Mouse (Mus musculus): Measurements from ENCODE around the gene Tshz3.
A peak's percentile ranks its signal among the peaks of the same experiment; 100 is the strongest.

Tshz3 gene

GRCm38 (mm10) chr7:36697856-36698588 lies at the start of gene Tshz3:
Tshz3 (plus strand) TSS chr7:36698118.
- peak; percentile 48 to 49 for DNase-seq (ENCODE audit: low spot score in 2 of 2)

GRCm38 (mm10) chr7:36655931-36656330 lies 42.0 kb upstream of the Tshz3 start:
- no peak for DNase-seq (ENCODE audit: low spot score in 2 of 2)

DNA sequence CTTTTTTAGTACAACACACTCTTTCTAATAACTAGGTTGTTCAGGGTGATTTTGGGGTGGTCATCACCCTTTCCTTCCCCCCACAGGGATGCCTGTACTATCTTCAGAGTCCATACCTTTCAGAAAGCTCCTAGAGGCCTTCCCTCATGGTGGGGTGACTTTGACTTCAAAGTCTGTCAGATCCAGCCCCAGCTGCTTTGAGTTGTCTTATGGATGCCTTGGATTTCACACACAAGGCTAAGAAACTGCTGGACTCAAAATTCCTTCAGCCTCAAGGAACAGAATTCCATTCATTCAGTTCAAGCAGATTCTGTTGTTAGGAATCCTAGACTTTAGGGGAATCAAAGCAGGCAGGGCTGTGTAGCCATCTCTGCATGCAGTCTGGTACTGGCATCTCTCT lies 41.5 kb upstream of the Tshz3 start:
- DNase-seq (ENCODE audit: low spot score in 2 of 2), result no peak

GRCm38 (mm10) chr7:36658331-36658730 lies 39.6 kb upstream of the Tshz3 start:
- DNase-seq (ENCODE audit: low spot score in 2 of 2), result no peak

- no peak for DNase-seq (ENCODE audit: low spot score in 2 of 2)
Observed at GRCm38 (mm10) chr7:36659265-36659664, 38.7 kb upstream of the Tshz3 start.

DNA sequence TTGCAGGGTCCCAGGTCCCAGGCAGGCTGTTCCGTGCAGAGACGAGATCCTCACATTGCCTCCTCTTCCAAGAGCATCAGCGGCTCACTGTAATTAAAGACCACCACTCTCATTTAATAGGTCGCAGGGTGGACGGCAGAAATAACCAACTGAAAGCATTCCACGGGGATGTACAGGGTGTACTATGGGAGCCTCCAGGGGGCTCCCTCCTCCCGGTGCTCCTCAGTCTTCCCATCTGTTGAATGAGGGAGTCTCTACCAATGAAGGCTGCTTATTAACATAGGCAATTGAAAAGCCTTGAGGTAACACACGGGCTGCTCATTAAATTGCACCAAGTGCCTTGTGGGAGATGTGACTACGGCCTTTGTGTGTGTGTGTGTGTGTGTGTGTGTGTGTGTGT lies 37.3 kb upstream of the Tshz3 start:
- no peak for DNase-seq (ENCODE audit: low spot score in 2 of 2)

- no peak for DNase-seq (ENCODE audit: low spot score in 2 of 2)
Observed at GRCm38 (mm10) chr7:36663431-36663830, 34.5 kb upstream of the Tshz3 start.

- DNase-seq (ENCODE audit: low spot score in 2 of 2), result no peak
Observed at GRCm38 (mm10) chr7:36667767-36668166, 30.2 kb upstream of the Tshz3 start.

GRCm38 (mm10) chr7:36678031-36678430 lies 19.9 kb upstream of the Tshz3 start:
- no peak for DNase-seq (ENCODE audit: low spot score in 2 of 2)

GRCm38 (mm10) chr7:36678510-36678909 lies 19.4 kb upstream of the Tshz3 start:
- DNase-seq (ENCODE audit: low spot score in 2 of 2), result no peak

- no peak for DNase-seq (ENCODE audit: low spot score in 2 of 2)
Observed at GRCm38 (mm10) chr7:36679031-36679618, 18.8 kb upstream of the Tshz3 start.

DNA sequence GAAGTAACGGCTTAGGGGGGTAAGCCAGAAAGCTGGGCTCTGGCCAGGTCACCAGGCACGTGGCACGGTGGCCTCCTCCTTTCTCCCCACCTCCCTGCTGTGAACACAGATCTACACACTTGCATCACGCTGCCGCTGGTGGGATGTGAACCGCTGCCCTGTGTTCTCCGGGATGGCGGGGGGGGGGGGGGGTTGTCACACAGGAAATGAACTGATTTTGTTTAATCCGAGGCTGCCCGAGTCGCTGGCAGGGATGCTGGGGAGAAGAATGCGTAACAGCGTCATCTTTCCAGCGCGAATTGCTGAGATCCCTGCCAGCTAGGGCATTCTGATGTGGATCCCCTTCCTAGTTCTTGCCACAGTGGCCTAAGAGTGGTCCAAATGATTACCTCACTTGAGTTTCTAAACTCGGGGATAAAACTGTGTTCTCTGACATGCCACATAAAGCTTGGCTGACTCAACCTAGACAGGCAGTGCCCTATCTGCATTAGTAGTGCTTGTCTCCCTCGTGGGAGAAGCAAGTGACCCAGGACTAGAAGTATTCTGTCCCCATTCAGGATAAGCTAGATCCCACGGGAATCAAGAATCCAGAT lies 18.0 kb upstream of the Tshz3 start:
- DNase-seq (ENCODE audit: low spot score in 2 of 2), result no peak

GRCm38 (mm10) chr7:36687508-36687907 lies 10.4 kb upstream of the Tshz3 start:
- DNase-seq (ENCODE audit: low spot score in 2 of 2), result no peak

GRCm38 (mm10) chr7:36689049-36689793 lies 8.7 kb upstream of the Tshz3 start:
- DNase-seq (ENCODE audit: low spot score in 2 of 2), result no peak

DNA sequence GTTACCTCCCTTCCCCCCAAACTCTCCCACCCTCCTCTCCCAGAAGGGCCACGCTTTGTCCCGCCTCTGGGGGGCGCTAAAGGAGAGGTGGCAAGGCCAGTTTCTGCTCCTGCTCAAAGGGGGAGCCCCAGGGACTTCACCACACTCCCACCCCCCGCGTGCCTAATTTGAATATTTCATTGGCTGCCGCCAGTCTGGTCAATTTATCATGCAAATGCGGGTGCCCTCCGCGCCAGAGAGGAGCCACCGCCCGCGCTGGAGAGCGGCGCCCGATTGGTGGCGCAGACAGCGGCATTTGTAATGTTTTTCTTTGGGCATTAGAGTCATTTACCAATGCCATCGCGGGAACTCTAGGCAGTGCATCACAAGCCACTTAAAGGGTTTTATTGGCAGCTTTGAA lies 7.4 kb upstream of the Tshz3 start:
- peak in 1 of 2 experiments; percentile 35 for DNase-seq (ENCODE audit: low spot score in 2 of 2)

- DNase-seq (ENCODE audit: low spot score in 2 of 2), result no peak
Observed at GRCm38 (mm10) chr7:36691617-36692016, 6.3 kb upstream of the Tshz3 start.

DNA sequence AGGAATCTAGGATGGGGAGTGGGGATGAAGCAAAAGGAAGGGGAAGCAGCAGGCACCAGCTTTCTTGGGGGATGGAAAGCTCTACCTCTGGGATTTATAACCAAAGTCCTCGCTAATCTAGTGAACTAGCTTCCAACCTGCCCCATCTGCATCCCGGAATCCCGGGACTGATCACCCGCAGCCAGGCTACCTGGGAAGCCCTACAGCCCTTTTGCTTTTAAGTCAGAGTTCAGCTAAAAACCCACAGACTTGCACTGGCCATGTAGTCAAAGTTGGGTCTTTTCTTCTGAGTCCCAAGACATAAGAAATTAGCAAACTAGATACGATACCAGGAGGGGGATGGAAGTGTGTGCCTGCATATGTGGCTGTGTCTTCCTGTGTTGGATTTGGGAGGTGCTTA lies 5.5 kb upstream of the Tshz3 start:
- no peak for DNase-seq (ENCODE audit: low spot score in 2 of 2)

DNA sequence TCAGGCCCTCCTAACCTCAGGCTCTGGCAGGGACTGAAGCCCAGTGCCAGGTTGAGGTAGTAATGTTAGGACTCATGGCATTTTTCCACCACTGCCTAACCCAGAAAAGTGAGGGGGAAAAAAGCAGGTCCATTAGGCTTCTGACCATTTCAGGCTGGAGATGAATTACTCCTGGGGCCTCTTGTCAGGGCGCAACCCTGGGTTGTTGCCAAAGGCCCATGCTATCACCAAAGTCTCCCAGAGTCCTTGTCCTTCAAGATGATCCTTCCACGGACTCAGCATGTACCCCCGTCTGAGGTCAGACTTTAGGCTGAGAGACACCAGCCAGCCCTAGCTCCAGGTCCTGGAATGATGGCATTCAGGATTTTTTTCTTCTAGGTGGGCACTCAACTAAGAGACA lies 4.8 kb upstream of the Tshz3 start:
- DNase-seq (ENCODE audit: low spot score in 2 of 2), result no peak

- DNase-seq (ENCODE audit: low spot score in 2 of 2), result no peak
Observed at GRCm38 (mm10) chr7:36694642-36695191, 3.2 kb upstream of the Tshz3 start.

- DNase-seq (ENCODE audit: low spot score in 2 of 2), result no peak
Observed at GRCm38 (mm10) chr7:36695276-36695675, 2.6 kb upstream of the Tshz3 start.

GRCm38 (mm10) chr7:36695791-36696241 lies 2.1 kb upstream of the Tshz3 start:
- DNase-seq (ENCODE audit: low spot score in 2 of 2), result no peak

All from cerebellum, postnatal 4 days (tissue).